Mouse (Mus musculus) Patski (cell line): ENCODE measurements around the gene Tnfrsf9. TPM values are rescaled to one million over a fixed set of nuclear protein-coding genes. Genes with fewer than 3 reads are reported as not detected.
A peak's percentile ranks its signal among the peaks of the same experiment; 100 is the strongest.

Experiments used
- ATAC-seq: fragments of 100-300 bp; one replicate; pipeline ENCODE4 v1.8.0; 2021
- CTCF ChIA-PET: fragments of 350-600 bp; sonication (Branson Sonifier 250); formaldehyde crosslinking; loops from one replicate; lab custom pipeline; 2022; ENCODE audit warnings: inconsistent platforms; lab: Charles Lee
- POLR2A ChIA-PET: fragments of 350-600 bp; sonication (Branson Sonifier 250); formaldehyde crosslinking; loops from one replicate; lab custom pipeline; 2022; ENCODE audit warnings: antibody characterized with exemption, inconsistent platforms; lab: Charles Lee
- DNase-seq: peaks from one replicate; pipeline ENCODE4 v3.0.0-alpha.2; 2011; ENCODE audit warnings: low read depth, low spot score
- H3K27me3 ChIP-seq: fragments of 371-371 bp; one replicate; pipeline ENCODE4 v1.5.1; 2021
- CTCF ChIP-seq: fragments of 100-300 bp; IDR thresholded peaks from one replicate; pipeline ENCODE4 v1.5.1; 2021
- in situ Hi-C: fragments of 300-500 bp; cut with MboI; formaldehyde crosslinking; loops from 3 replicates; pipeline ENCODE4 v1.11.1; 2018; ENCODE audit warnings: low pct_unique_long_range_greater_than_20kb, mixed read lengths
- polyA plus RNA-seq: library from polyadenylated mRNA; unstranded; gene quantifications from one replicate; pipeline ENCODE4 v1.2.3, GENCODE M21; 2021

Gene Tnfrsf9
- polyA plus RNA-seq, 1 experiment from 2014 or later, result 2.1 TPM

DNA sequence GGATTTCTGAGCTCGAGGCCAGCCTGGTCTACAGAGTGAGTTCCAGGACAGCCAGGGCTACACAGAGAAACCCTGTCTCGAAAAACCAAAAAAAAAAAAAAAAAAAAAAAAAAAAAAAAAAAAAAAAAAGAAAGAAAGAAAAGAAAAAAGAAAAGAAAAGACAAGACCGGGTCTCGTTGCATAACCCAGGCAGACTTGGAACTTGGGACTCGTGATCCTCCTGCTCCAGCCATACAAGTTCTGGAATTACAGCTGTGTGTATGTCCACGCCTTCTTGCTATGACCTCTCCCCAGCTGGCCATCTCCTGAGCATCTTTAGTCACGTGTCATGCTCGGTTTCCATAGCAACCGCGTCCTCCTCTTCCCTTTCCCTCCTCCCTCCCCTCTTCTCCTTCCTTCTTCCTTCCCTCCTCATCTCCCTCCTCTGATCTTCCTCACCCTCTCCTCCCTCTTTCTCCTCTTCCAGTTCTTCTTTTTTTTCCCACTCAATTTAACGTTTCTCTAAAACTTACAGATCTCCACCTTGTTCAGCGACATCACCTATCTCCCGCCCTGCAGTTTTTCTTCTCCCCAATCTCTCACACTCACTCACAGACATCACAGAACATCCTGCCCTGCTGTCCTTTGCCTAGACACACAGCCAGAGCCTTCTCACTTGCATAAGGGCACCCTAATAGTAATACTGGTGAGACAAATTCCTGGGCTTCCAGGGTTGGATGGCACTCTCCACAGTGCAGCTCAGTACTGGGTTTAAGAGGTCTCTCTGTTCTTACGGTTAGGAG lies 12.8 kb downstream of the Tnfrsf9 start:
- DNase-seq (no peak), ATAC-seq (no peak)
- ChIA-PET CTCF (interaction anchor here (1.0 to 1.5 kb wide), 2 partner anchors 13 to 28 kb away, joined by 3 to 4 read pairs; partner anchors contain the start of genes Park7 and Tnfrsf9), POLR2A (no interaction called here)
- no peak for TF ChIP-seq CTCF
- in situ Hi-C loops, result no loop called here
- no peaks in the 10 kb centered on the region for H3K27me3 ChIP-seq

DNA sequence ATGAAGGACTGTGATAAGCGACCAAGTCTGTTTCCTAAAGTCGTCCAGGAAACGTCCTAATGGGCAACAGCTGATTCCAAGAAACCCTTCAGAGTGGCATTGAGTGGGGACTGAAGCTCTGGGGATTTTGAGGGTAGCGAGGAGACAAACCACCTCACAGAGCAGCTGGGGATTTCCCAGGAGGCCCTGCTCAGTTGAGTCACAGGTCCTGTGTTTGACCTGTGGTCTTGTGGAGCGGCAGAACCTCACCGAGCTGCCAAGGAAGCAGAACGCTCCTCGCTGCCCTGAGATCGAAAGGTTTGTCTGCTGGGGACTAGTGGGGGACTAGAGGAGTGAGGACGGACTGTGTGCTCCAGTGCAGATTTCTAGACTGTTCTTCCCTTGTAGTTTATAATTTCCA lies 13.4 kb downstream of the Tnfrsf9 start:
- TF ChIP-seq CTCF, result no peak
- peak; percentile 51 for ATAC-seq
- DNase-seq, result no peak
- H3K27me3 ChIP-seq, result no peaks in the 10 kb centered on the region
- CTCF ChIA-PET, result interaction anchor here (1.0 to 1.5 kb wide), 2 partner anchors 14 to 27 kb away, joined by 3 to 4 read pairs; partner anchors contain the start of genes Park7 and Tnfrsf9
- in situ Hi-C loops, result no loop called here
- POLR2A ChIA-PET, result no interaction called here

DNA sequence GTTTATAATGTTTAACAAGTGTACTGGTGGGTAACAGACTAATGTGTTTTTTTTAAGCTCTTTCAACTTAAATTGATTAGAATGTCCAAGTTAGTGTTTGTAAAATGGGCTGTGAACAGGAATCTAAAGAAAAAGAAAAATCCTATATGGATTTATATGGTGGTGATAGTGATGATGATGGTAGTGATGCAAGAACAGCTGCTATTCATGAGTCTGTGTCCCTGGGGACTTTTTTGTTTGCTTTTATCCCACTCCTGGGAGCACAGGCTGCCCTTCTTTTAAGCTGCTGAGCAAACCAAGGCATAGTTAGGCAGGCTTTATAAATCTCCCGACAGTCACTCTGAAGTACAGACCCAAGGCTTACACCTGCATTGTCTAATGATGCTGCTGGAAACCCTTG lies 19.1 kb downstream of the Tnfrsf9 start:
- DNase-seq (no peak), ATAC-seq (no peak)
- no peaks in the 10 kb centered on the region for H3K27me3 ChIP-seq
- ChIA-PET CTCF (no interaction called here), POLR2A (no interaction called here)
- in situ Hi-C loops, result loop anchor here (5.0 kb wide), 1 partner anchor 34 kb away; no protein-coding TSS in a partner anchor
- TF ChIP-seq CTCF, result no peak

DNA sequence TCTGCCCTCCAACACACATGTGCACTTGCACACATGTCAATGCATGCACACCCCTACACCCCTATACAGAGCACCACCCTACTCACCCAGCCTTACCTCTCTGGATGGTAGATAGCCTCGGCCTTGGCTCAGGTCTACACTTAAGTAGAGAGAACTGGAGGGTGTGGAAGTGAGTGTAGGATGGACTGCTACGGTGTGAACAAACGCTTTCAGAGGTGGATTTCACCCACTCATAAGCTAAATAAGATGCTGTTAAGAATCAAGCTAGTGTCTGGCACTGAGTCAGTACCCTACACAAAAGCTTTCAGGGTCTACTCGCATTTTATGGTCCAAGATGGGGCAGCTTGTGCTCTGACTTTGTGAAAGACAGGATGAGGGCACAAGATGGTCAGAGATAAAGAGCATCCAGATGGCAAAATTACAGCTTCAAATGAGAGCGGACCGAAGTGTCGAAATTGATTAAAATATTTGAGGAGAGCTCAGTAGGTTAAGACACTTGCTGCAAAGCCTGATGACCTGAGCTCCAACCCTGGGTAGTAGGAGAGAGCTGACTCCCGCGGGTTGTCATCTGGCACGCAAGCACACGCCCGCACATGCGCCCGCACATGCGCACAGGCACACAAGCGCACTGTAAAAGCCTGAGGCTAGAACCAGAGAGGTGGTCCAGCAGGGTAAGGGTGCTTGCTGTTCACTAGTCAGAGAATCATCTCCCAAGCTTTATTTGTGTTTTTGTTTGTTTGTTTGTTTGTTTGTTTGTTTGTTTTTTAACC lies 23.1 kb downstream of the Tnfrsf9 start:
- ATAC-seq, result no peak
- in situ Hi-C loops, result no loop called here
- POLR2A ChIA-PET, result no interaction called here

DNA sequence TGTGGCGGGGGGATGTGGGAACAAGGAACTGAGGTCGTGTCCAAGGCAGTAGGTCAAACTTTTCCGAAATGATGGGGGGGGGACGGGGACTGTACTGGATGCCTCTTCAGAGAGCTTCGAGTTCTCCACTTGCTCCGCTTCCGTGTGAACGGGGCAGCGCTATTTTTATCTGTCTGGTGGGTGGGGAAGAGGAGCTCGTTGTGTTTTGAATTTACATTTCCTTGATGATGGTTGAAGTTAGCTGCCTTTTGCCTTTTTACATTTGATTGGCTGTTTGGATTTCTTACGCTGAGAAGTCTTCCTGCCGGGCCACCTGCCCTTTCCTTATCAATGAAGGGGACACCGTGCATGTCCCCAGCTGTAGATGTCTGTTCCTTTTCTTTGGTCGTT lies 23.7 kb downstream of the Tnfrsf9 start:
- CTCF ChIA-PET, result interaction anchor here (1.0 to 1.6 kb wide), 2 partner anchors 9 to 18 kb away, joined by 3 to 6 read pairs; no protein-coding TSS in a partner anchor
- POLR2A ChIA-PET, result no interaction called here
- no peaks in the 10 kb centered on the region for H3K27me3 ChIP-seq
- ATAC-seq, result no peak
- TF ChIP-seq CTCF, result no peak
- DNase-seq, result no peak
- in situ Hi-C loops, result no loop called here

More for the DNA sequence above, 23.1 kb downstream of the Tnfrsf9 start:
- no peaks in the 10 kb centered on the region for H3K27me3 ChIP-seq
- DNase-seq, result no peak
- TF ChIP-seq CTCF, result no peak
- CTCF ChIA-PET, result interaction anchor here (1.0 to 1.6 kb wide), 2 partner anchors 10 to 19 kb away, joined by 3 to 6 read pairs; no protein-coding TSS in a partner anchor

DNA sequence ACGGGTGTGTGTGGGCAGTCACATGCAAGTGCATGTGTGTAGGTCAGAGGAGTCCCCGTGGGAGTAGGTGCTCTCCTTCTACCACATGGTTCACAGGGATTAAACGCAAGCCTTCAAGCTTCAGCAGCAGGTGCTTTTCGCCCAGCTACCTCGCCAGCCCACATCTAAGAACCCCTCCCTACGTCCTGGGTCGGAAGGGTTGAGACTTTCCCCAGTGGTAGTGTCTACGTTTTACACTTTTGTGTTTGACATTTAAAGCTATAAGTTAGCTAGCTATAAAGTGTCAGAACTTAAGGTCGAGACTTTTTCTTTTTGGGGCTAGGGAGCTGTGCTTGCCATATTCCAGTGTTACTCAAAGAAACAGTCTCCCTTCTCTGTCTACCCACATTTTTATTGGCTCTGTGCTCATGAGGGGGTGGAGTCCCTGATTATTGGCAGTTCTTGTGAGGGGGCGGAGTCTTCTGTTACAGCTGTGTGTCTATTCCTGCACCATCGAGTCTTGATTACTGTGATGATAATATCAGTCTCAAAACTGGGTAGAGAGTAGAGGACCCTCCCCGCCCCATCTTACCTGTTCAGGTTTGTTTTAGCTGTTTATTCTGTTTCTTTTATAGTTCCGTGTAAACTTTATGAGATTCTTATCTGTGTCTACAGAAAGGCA lies 25.8 kb downstream of the Tnfrsf9 start:
- no peak for ATAC-seq
- ChIA-PET CTCF (no interaction called here), POLR2A (no interaction called here)
- no peaks in the 10 kb centered on the region for H3K27me3 ChIP-seq
- in situ Hi-C loops, result no loop called here
- DNase-seq, result no peak
- TF ChIP-seq CTCF, result no peak

DNA sequence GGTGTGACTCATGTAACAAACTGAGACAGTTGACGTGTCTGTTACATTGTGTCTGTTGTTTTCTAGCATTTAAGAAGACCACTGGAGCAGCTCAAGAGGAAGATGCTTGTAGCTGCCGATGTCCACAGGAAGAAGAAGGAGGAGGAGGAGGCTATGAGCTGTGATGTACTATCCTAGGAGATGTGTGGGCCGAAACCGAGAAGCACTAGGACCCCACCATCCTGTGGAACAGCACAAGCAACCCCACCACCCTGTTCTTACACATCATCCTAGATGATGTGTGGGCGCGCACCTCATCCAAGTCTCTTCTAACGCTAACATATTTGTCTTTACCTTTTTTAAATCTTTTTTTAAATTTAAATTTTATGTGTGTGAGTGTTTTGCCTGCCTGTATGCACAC lies 30.3 kb downstream of the Tnfrsf9 start:
- DNase-seq, result no peak
- in situ Hi-C loops, result no loop called here
- no peak for TF ChIP-seq CTCF
- H3K27me3 ChIP-seq, result no peaks in the 10 kb centered on the region
- no peak for ATAC-seq
- ChIA-PET POLR2A (no interaction called here), CTCF (no interaction called here)

DNA sequence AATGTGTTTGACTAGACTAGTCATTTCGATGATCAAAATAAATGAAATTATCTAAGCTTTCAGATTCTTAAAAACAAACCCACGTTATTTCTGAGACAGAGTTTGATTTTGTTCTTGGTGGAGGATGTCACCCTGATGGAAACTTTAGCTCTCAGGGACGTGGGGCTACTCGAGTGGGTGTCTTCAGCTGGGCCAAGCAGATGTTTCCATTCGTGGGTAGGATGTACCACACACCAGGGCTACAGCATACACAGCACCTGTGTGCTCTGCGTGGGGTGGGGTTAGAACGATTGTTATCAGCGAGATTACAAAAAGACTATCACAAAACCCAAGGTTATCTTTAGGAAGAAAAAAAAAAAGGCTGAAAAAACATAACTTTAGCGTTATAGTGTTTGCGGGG lies 36.6 kb downstream of the Tnfrsf9 start:
- POLR2A ChIA-PET, result no interaction called here
- peaks cover 3% of the 10 kb centered on the region for H3K27me3 ChIP-seq
- TF ChIP-seq CTCF, result no peak
- DNase-seq, result no peak
- CTCF ChIA-PET, result no interaction called here
- ATAC-seq, result no peak
- in situ Hi-C loops, result no loop called here

DNA sequence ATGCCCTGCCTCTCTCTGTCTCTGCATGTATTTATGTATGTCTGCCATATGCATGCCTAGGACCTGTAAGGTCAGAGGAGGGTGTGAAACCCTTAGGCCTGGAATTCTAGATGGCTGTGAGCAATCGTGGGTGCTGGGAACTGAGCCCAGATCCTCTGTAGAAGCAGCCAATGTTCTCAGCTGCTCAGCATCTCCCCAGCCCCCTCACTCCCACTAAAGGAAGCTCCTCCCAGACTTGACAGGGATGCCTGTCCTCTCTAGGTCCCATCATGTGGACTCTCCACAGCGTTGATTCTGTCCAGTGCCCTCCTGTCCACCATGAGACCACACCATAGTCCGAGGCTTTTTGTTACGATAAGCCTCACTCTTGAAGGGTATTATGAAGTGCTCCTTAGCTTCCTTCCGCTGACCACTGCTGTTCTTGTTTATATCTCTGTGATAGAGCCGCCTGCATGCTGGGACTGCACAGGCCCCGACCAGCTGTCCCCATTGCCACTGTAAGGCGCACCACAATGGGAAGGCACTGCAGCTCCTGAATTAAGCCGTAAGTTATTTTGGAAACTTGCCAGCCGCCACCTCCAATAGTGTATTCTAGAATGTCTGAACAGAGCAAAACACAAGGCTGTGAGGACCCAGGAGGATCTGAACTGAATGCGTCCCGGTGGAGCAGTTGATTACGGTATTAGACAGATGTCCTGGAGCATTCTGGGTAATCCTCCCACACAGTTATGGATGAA lies 42.2 kb downstream of the Tnfrsf9 start:
- H3K27me3 ChIP-seq, result peaks cover 3% of the 10 kb centered on the region
- CTCF ChIA-PET, result interaction anchor here (1.1 kb wide), 1 partner anchor 18 kb away, joined by 3 read pairs; no protein-coding TSS in a partner anchor
- TF ChIP-seq CTCF, result no peak
- in situ Hi-C loops, result no loop called here
- POLR2A ChIA-PET, result no interaction called here
- DNase-seq, result no peak
- no peak for ATAC-seq

DNA sequence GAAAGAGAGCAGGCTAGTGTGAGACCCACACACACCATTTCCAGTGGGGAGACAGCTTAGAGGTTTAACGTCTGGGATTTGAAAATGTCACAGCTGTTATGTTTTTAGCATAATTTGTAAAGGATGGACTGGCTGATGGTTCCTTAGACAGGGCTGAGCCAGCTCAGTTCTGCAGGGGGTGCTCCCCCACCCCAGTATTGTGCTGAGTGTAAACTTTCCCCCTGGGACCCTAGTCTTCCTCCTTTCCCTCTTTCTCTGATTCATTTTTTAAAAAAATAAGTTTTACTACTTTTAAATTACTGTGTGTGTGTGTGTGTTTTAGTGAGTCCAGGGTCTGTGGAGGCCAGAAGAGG lies 42.7 kb downstream of the Tnfrsf9 start:
- in situ Hi-C loops, result no loop called here

More for the DNA sequence above, 42.7 kb downstream of the Tnfrsf9 start:
- POLR2A ChIA-PET, result no interaction called here
- no peak for TF ChIP-seq CTCF
- ATAC-seq (no peak), DNase-seq (no peak)
- CTCF ChIA-PET, result no interaction called here
- H3K27me3 ChIP-seq, result peaks cover 3% of the 10 kb centered on the region
